Mouse (Mus musculus) stomach, postnatal 0 days (tissue): Measurements from ENCODE around the gene Acvr2a.
A peak's percentile ranks its signal among the peaks of the same experiment; 100 is the strongest.

Source experiments
- CTCF ChIP-seq: IDR thresholded peaks from 2 replicates; pipeline ENCODE4 v1.5.1; 2016; ENCODE audit warnings: antibody characterized with exemption, low read depth, mild to moderate bottlenecking, moderate library complexity
- EP300 ChIP-seq: optimal IDR thresholded peaks from 2 replicates; pipeline ENCODE3; 2016; ENCODE audit warnings: antibody characterized with exemption

GRCm38 (mm10) chr2:48914185-48914584 is 100.3 kb downstream of the Acvr2a start:
- TF ChIP-seq CTCF (peak; percentile 41), EP300 (no peak)
